Mouse (Mus musculus) small intestine, adult 2 months (tissue): ENCODE results near the gene Rhcg.

ENCODE experiments used
- CTCF ChIP-seq: fragments of 200-500 bp; IDR thresholded peaks from 2 replicates; pipeline ENCODE4 v1.5.1; 2012; ENCODE audit warnings: low read depth, mild to moderate bottlenecking, control low read depth, inconsistent platforms, low read length, moderate library complexity, mixed read lengths; ENCODE audit not compliant: insufficient replicate concordance, insufficient read length; ENCODE audit errors: extremely low read depth
- POLR2A ChIP-seq: fragments of 200-500 bp; IDR thresholded peaks from 2 replicates; pipeline ENCODE4 v1.6.1; 2012; ENCODE audit warnings: low read depth, mild to moderate bottlenecking, control low read depth, inconsistent platforms, low read length, moderate library complexity

DNA sequence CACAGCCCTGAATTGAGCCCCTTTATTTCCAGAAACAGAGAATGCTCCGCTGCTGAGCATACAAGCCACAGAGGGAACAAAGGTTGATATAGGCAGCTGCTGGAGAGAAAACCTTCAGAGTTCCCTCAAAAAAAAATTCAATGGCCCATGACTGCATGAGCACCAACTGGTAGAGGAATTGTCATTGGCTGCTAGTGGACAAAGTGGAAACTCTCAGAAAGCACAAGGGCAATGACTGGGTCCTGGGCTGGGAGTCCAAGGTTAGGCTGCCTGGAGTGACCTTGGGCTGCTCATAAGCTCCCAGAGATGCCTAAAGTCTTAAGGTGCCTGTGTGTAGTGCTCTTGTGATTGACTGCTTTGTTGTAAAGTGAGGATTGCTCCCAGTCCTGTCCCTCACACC lies 1.5 kb downstream of the Rhcg start:
- TF ChIP-seq POLR2A, result no peak
- TF ChIP-seq CTCF, result no peak
